ENCODE assay signal across 22 mouse cellular contexts in genomic region chr14:47741046-47741445, GRCm38 (mm10).
DNase-seq lines count a peak whose midpoint lies in the region; ATAC-seq and TF ChIP-seq lines count a peak whose summit lies in the region.
"Had no signal": no experiment of that assay in that cellular context is flagged by ENCODE, and none has a peak within 500 bp of the region (broad histone marks: within the 10 kb centered on the region; RNA-seq: fewer than 3 reads in every experiment).

No protein-coding gene starts in this region.

- TF ChIP-seq EP300 in MEL (IDR thresholded peaks at IDR 0.05; ENCODE audit: low read depth in 1 of 2, low read length in 2 of 2) = no peak

- H3K4me3 ChIP-seq in heart, embryonic 11.5 days (ENCODE audit: low read depth, low read length) = no peak overlapping the region
- H3K4me3 ChIP-seq in MEL (ENCODE audit: control insufficient read depth in 1 of 2, insufficient read depth in 1 of 2, low read depth in 2 of 2, low read length in 2 of 2) = no peak overlapping the region
- no peak overlapping the region for H3K4me3 ChIP-seq in midbrain, embryonic 13.5 days (replicated peaks)
- H3K4me3 ChIP-seq: embryonic facial prominence, embryonic 10.5 days; embryonic facial prominence, embryonic 12.5 days; forebrain, embryonic 13.5 days; forebrain, embryonic 15.5 days had no signal

- peaks cover 9% of the 10 kb centered on the region; the same call in 1 of the 2 replicates for H3K36me3 ChIP-seq in heart, embryonic 11.5 days (ENCODE audit: control insufficient read depth, insufficient read depth, low read length)
- H3K36me3 ChIP-seq in MEL (ENCODE audit: control insufficient read depth in 1 of 2, insufficient read depth in 2 of 2, low read length in 2 of 2) = peaks cover 0 to 17% of the 10 kb centered on the region in 2 experiments; a peak in 2 of 4 replicates
- H3K36me3 ChIP-seq in midbrain, embryonic 13.5 days = peaks cover 33% of the 10 kb centered on the region

- no peak overlapping the region for H3K27ac ChIP-seq in heart, embryonic 11.5 days (ENCODE audit: low read depth, low read length)
- peak overlapping the region; percentile 57 for H3K27ac ChIP-seq in MEL (ENCODE audit: control insufficient read depth, low read depth, low read length)
- no peak overlapping the region for H3K27ac ChIP-seq in midbrain, embryonic 13.5 days
- H3K27ac ChIP-seq: embryonic facial prominence, embryonic 10.5 days; embryonic facial prominence, embryonic 12.5 days; forebrain, embryonic 13.5 days; forebrain, embryonic 15.5 days had no signal

- no peak overlapping the region for H3K4me2 ChIP-seq in heart, embryonic 11.5 days
- H3K4me2 ChIP-seq in midbrain, embryonic 13.5 days (replicated peaks) = no peak overlapping the region
- H3K4me2 ChIP-seq: embryonic facial prominence, embryonic 12.5 days; forebrain, embryonic 13.5 days; forebrain, embryonic 15.5 days had no signal

- ATAC-seq in heart, embryonic 11.5 days (replicated peaks; ENCODE audit: insufficient number of reproducible peaks, low FRiP score, low TSS enrichment) = no peak
- ATAC-seq in midbrain, embryonic 13.5 days = no peak
- ATAC-seq: forebrain, embryonic 13.5 days; forebrain, embryonic 15.5 days; forebrain, postnatal 0 days had no signal

- TF ChIP-seq RAD21 in MEL (IDR thresholded peaks at IDR 0.05; ENCODE audit: low read depth, low read length) = no peak

- no peak overlapping the region for H3K9ac ChIP-seq in heart, embryonic 11.5 days (ENCODE audit: low read depth, low read length)
- H3K9ac ChIP-seq in MEL (ENCODE audit: control insufficient read depth, low read depth, low read length, poor library complexity, severe bottlenecking) = no peak overlapping the region
- H3K9ac ChIP-seq in midbrain, embryonic 13.5 days (replicated peaks) = no peak overlapping the region
- H3K9ac ChIP-seq: embryonic facial prominence, embryonic 12.5 days; forebrain, embryonic 13.5 days; forebrain, embryonic 15.5 days; forebrain, postnatal 0 days had no signal

- no peaks in the 10 kb centered on the region for H3K4me1 ChIP-seq in heart, embryonic 11.5 days (ENCODE audit: control insufficient read depth, insufficient read depth, low read length)
- peaks cover 14 to 16% of the 10 kb centered on the region in 2 experiments for H3K4me1 ChIP-seq in MEL (ENCODE audit: control insufficient read depth in 1 of 2, insufficient read depth in 2 of 2, low read length in 2 of 2)
- no peaks in the 10 kb centered on the region for H3K4me1 ChIP-seq in midbrain, embryonic 13.5 days (replicated peaks)
- H3K4me1 ChIP-seq: forebrain, embryonic 13.5 days; forebrain, embryonic 15.5 days had no signal

- DNase-seq in heart, adult 11 months = peak; percentile 63
- DNase-seq in lung, postnatal 36 days = peak; percentile 10
- DNase-seq in lung, postnatal 10 days = no peak
- no peak for DNase-seq in MEL (ENCODE audit: low read depth, low spot score)
- DNase-seq in adrenal gland, adult (ENCODE audit: inconsistent age in 2 of 2, low spot score in 1 of 2) = no peak
- DNase-seq: adrenal gland, adult 8-10 months; adrenal gland, postnatal 14 days; adrenal gland, postnatal 36 days; cerebellum, adult 11-12 months; cerebellum, adult 2 months; cerebellum, adult 9-10 months; cerebellum, postnatal 10 days; cerebellum, postnatal 25 days; forebrain, postnatal 0 days had no signal

- H3K27me3 ChIP-seq in heart, embryonic 11.5 days (ENCODE audit: control insufficient read depth, insufficient read depth, low read length) = no peaks in the 10 kb centered on the region
- H3K27me3 ChIP-seq in MEL (ENCODE audit: control insufficient read depth in 1 of 2, insufficient read depth in 2 of 2, low read length in 2 of 2) = no peaks in the 10 kb centered on the region
- no peaks in the 10 kb centered on the region for H3K27me3 ChIP-seq in midbrain, embryonic 13.5 days
- H3K27me3 ChIP-seq: CH12.LX; embryonic facial prominence, embryonic 12.5 days; forebrain, embryonic 13.5 days; forebrain, embryonic 15.5 days had no signal

- no peak for TF ChIP-seq POLR2A in MEL (IDR thresholded peaks at IDR 0.05; ENCODE audit: control insufficient read depth in 1 of 2, insufficient read depth in 1 of 2, low read depth in 1 of 2, low read length in 2 of 2, poor library complexity in 1 of 2)

- WGBS in heart, embryonic 11.5 days (ENCODE audit: insufficient replicate concordance) = 92% methylated on average over 2 of the region's 2 CpGs
- whole genome bisulfite sequencing in midbrain, embryonic 13.5 days = 97% methylated on average over 2 of the region's 2 CpGs

- no peaks in the 10 kb centered on the region for H3K9me3 ChIP-seq in heart, embryonic 11.5 days (replicated peaks; ENCODE audit: control insufficient read depth, low read length)
- H3K9me3 ChIP-seq in MEL (replicated peaks; ENCODE audit: insufficient read depth, low read length) = no peaks in the 10 kb centered on the region
- H3K9me3 ChIP-seq in midbrain, embryonic 13.5 days = no peaks in the 10 kb centered on the region
- H3K9me3 ChIP-seq: embryonic facial prominence, embryonic 10.5 days; embryonic facial prominence, embryonic 12.5 days; forebrain, embryonic 13.5 days; forebrain, embryonic 15.5 days; G1E had no signal

- TF ChIP-seq CTCF in MEL (IDR thresholded peaks at IDR 0.05 in 2 of 3, conservative IDR thresholded peaks at IDR 0.05 in 1 of 3; ENCODE audit: control insufficient read depth in 1 of 3, insufficient read depth in 1 of 3, low read depth in 2 of 3, low read length in 3 of 3, poor library complexity in 1 of 3, severe bottlenecking in 1 of 3) = no peak

- H3K79me2 ChIP-seq in MEL (ENCODE audit: control insufficient read depth, insufficient read depth, low read length, poor library complexity) = no peaks in the 10 kb centered on the region

TF ChIP-seq in MEL, 35 proteins besides CTCF, POLR2A, EP300 and RAD21:
- no peak for TF ChIP-seq ZKSCAN1 (IDR thresholded peaks at IDR 0.05; ENCODE audit: low read depth, low read length)
- TF ChIP-seq GABPA (IDR thresholded peaks at IDR 0.05; ENCODE audit: low read depth, low read length) = no peak
- no peak for TF ChIP-seq CHD2 (IDR thresholded peaks at IDR 0.05; ENCODE audit: low read length)
- no peak for TF ChIP-seq KAT2A (conservative IDR thresholded peaks at IDR 0.05; ENCODE audit: low read depth, low read length)
- TF ChIP-seq CHD1 (IDR thresholded peaks at IDR 0.05; ENCODE audit: low read depth, low read length) = no peak
- no peak for TF ChIP-seq MEF2A (IDR thresholded peaks at IDR 0.05; ENCODE audit: extremely low read depth, insufficient replicate concordance, low read depth, low read length, poor library complexity, severe bottlenecking)
- TF ChIP-seq ETS1 (IDR thresholded peaks at IDR 0.05; ENCODE audit: low read depth, low read length) = no peak
- TF ChIP-seq ZC3H11A (IDR thresholded peaks at IDR 0.05; ENCODE audit: low read depth, low read length) = no peak
- TF ChIP-seq E2F4 (IDR thresholded peaks at IDR 0.05; ENCODE audit: borderline replicate concordance, low read depth, low read length) = no peak
- no peak for TF ChIP-seq GATA1 (IDR thresholded peaks at IDR 0.05; ENCODE audit: low read depth, low read length)
TF ChIP-seq in MEL: peak in this region for 0.

Comparison
In these comparisons a context has a peak if more than half of its experiments do, and no peak if none do; other contexts are left out.
1. DNase-seq: peak in heart, adult 11 months (single experiment) and lung, postnatal 36 days (single experiment); none in lung, postnatal 10 days (single experiment), MEL (single experiment) and adrenal gland, adult (0 of 2).